Mouse (Mus musculus) gastrocnemius, postnatal 25 days (tissue): ENCODE data around the gene Ppara. TPM values are rescaled to one million over a fixed set of nuclear protein-coding genes. Genes with fewer than 3 reads are reported as not detected.

Experiments used
- DNase-seq: peaks from one replicate; pipeline ENCODE4 v3.0.0; 2022
- long read RNA-seq, 2 experiments: library from polyadenylated mRNA; stranded (forward); transcript quantifications; one replicate each; pipeline ENCODE4 v2.0.0; 2021
- total RNA-seq, 2 experiments: library from RNA; stranded (reverse); gene quantifications; 1 replicate in 1 of 2; 2 replicates in 1 of 2; pipeline ENCODE4 v1.2.3; 2021

Gene Ppara
- 10 to 100 TPM; 11.4 to 19.3 TPM for total RNA-seq
- long read RNA-seq, experiment 1, partial matches to known transcripts: 1 of 1 reads
- long read RNA-seq, experiment 1, other reads (novel, unspliced or antisense): 0 of 1 reads
- long read RNA-seq, experiment 2: 0 reads

DNA sequence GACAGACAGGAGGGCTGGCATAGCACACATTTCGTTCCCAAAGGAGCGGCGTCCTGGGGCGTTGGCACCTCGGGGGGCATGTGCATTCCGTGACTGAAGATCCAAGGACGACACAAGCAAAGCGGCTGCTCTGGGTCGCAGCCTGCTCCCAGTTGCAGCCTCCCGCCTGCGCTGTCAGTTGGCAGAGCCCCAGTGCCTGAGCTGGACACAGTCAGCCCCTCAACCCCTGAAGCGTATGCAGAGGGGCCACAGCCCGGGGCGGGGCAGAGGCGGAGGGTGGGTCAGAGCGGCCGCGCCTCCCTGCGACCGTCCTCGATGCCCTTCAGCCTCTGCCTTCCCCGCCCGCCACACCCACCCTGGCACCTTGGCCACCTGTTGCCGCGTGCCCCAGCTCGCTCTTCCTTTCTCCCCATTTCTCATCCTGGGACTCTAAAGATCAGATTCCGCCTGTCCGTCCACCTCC is at the start of gene Ppara:
Gene Ppara (plus strand): TSS at position 413 of the 463 bp plus-strand sequence.
- no peak for DNase-seq

DNA sequence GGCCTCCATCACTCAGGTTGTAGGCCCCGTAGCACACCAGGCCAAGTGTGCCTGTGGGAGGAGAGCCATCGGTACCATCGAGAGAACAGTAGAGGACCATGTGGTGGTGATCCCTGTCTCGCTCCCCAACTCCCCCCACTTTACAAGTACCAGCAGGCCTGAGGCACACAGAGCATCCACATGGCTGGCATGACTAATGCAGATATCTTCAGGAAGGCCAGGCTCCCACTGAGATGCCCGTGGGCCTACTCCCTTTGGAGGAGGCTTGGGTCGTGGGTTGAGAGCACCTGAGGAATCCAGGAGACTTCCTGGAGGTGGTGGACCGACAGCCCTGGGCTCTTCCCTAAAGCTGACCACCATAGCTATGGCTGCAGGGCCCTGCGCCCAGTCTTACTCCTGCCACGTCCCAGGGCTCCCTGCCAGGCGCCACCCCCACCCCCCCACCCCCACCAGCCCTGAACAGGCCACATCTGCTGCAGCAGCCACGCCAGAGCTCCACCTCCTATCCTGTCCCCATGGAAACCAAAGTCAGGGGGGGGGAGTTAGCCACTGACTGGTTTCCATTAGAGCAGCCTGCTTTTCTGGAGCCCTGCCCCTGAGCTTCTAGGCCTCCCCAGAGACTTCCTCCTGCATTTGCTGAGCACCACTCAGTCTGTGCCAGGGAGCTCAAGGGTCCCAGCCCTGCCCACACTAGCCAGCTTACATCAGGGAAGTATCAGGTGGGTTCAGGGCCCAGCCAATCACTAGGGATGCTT is 48.0 kb upstream of the Ppara start:
- DNase-seq: peak; percentile 88

DNA sequence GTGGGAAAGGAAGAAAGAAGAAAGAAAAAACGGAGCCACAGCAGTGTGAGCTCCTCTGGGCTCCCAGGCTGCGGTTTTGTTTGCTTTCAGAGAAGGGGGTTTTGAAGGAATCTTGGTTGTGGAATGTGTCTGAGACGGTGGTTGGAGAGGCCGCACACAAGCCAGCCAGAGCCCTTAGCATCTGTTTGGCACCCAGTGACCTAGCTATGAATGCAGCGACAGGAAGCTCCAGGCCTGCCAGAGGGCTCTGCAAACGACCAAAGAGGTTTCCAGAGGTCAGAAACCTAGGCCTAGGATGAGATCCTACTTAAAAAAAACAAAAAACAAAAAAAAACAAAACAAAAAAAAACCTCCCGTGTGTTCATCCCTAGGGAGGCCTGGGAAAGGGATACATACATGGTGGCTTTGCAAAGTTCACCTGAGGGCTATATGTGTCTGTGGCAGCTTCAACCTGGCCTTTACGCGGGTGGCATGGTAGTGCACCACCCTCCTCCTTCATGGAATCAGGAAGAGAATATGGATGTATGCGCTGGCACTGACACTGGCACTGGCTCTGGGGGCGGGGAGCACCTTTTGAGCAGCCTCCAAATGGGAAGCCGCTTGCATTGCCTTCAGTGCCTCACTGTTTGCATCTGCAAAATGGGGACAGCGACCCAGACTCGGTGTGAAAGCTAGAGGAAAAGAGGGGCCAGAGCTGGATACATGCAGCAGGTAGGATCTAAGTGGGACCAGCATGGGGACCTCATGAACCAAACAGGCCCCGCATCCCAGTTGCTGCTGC is 47.0 kb upstream of the Ppara start:
- DNase-seq: no peak

DNA sequence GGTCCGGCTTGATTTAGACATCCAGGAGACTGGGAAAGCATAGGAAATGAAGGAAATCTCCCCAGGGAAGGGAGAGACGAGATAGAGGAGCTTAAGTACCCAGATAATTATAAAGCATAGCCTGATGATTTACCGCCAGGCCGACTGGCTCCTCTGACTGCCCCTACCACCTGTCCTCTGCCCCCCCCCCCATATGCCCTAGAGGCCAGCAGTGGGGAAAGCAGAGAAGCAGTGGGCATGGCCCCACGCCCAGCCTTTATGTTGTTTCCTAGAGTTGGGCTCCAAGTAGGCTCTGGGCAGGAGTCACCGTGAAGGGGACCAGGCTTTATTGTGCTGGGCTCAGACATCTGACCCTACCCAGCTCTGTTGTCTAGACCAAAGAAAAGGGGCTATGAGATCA is 46.0 kb upstream of the Ppara start:
- no peak for DNase-seq

DNA sequence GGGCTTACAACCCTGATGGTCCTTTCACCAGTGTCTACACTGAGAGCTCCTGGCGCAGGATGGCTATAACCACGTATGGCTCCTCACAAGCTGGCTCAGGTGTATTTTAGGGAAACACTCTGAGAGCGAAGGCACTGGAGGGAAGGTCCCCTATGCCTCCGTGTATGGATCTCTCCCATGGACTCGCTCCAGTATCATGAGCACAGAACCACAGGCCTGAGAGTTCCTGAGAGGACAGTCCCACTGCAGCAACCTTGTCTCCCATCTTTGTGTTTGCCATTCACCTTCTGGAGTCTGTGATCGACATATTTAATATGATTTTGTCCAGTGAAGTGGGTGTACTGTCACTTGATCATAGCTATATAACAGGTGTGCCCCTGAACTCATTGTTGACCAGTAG is 45.3 kb upstream of the Ppara start:
- DNase-seq: no peak

DNA sequence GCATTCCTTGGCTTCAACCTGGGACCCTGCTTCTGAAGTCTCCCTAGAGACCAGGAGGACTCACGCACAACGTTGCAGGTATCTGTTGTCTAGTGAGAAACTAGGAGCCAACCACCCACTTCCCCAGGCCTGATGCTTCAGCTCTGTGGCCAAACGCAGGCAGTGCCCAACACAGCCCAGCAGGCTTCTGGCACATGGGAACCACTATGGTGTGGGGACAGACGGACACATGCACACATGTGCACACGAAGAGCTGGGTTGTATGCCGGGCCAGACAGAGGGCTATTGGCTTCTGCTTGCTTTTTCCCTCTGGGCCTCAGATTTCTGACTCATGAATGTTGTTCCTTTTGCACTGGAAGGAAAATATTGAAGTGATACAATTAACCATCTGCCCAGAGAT is 44.7 kb upstream of the Ppara start:
- no peak for DNase-seq

DNA sequence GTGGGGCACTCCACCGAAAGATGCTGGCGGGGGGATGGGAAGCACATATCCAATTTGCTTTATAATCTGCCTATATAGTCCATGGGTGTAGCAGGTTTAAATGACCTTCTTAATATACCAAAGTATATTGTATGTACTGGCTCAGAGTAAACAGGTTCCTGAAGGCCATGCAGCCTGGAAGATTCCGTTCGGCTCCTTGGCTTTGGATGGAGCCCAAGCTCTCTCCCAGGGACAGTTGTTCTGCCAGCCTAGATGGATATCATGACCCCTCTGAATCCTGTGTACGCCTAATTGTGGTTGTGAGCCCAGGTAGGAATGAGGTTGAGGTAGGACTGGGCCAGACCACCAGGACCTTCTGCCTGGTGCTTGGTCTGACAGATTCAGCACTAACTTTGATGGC is 43.9 kb upstream of the Ppara start:
- DNase-seq: no peak

DNA sequence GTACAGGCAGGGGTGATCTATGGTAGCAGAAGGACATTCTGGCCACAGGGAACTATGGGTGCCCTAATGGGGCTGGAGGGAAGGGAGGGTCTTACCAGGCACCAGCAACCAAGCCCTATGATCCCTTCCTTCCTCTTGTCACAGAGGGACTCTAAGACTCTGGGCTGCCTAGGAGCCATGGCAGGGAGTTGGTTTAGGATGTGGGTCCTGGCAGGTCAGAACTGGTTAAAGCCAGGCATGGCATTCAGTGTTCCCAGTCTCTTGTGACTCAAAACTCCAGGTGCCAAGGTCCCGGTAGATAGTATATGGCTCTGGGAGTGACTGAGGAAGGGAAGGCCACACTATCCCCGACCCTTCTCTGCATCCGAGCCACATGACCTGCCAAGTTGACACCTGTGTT is 41.7 kb upstream of the Ppara start:
- no peak for DNase-seq

DNA sequence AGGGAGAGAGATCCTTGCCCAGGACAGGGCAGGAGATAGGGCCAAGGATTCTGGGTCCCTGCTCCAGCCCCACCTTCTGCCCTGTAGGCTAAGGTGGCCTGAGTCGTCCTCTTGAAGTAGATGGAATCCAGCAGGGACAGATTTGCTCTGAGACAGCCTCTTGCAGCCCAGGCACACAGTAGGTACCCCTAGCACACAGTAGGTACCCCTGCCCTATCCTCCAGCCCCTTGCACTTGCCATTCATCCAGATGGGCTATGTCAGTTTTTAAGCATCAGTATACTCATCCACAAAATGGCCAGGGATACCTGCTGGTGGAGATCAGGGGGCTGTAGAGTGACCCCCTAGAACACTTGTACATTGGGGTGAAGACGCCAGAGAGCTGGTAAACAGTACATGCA is 41.0 kb upstream of the Ppara start:
- DNase-seq: no peak

DNA sequence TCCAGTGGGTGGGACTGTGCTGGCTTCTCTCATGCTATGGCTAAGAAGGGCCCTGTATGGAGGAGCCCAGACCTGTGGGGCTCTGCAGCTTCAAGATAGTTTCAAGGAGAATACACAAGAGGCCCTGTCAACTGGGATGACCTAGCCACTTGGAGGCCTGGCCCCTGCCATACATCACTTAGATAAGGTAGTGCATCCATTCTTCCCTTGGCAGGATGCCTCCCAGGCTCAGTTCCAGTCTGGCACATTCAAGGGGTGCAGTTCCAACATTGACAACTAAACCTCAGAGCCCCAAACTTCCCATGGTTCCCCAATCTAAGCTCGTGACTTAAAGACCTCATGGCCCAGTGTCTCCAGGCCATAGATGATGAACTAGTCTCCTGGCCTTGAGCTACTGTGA is 40.4 kb upstream of the Ppara start:
- DNase-seq: no peak

DNA sequence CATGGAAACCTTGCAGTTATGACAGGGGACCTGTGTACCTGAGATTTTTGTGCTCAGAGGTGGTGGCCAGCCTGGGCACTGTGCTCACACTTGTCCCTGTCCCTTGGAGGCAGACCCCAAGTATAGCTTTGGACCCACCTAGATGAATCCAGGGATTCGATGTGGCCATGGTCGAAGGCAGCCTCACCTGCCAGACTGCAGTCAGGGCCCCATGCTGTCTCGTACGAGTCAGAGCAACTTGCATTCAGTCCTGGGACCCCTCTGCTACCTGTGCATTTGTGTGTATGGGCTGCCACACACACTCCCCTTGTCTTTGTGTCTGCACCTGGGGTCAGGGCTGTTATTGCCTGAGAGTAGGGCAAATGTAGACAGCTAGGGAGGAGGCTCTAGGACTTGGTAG is 39.5 kb upstream of the Ppara start:
- no peak for DNase-seq

DNA sequence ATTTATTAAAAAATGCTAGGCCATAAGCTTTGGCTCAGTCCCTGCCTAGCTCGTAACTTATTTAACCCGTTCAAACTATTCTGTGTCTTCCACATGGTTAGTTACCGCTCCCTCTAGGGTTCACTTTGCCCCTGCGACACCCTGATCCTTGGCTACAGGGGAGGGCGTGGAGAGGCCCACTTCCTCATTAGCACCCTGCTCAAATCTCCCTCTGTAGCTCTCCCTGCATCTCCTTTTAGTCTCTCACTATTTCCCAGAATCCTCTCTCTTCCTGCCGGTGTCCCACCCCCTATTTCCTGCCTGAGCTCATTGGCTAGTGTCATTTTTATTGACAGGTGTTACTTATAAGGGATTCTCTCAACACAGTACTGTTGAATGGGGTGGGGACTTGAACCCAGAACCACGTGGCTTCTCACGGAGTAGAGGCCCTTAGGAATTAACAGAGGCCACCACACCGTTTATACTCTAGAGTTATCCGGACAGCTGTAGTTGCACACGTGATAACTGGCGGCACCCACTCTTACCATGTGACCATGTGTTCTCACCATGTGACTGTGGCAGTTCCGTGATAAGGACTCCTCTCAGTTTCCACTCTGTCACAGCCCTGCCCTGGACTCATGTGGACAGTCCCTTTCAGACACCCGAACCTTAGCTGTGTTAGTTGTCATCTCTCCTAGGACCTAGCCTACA is 36.3 kb upstream of the Ppara start:
- DNase-seq: no peak

DNA sequence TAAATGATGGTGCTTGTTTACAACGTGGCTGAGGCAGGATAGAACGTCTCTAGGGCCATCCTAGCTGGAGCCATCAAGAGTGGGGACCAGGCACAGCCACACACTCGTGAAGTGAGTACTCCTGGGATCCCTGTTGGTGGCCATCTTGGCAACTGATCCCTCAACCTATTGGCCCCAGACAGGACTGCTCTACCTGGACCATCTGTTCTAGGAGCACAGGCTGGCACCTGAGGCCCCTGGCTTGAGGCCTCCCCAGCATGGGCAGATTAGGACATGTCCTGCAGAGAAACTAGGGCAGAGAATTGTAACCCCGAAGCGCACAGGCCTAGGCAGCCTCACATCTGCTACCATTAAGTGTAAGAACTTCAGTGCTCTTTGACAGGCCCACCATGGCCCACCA is 35.3 kb upstream of the Ppara start:
- no peak for DNase-seq

DNA sequence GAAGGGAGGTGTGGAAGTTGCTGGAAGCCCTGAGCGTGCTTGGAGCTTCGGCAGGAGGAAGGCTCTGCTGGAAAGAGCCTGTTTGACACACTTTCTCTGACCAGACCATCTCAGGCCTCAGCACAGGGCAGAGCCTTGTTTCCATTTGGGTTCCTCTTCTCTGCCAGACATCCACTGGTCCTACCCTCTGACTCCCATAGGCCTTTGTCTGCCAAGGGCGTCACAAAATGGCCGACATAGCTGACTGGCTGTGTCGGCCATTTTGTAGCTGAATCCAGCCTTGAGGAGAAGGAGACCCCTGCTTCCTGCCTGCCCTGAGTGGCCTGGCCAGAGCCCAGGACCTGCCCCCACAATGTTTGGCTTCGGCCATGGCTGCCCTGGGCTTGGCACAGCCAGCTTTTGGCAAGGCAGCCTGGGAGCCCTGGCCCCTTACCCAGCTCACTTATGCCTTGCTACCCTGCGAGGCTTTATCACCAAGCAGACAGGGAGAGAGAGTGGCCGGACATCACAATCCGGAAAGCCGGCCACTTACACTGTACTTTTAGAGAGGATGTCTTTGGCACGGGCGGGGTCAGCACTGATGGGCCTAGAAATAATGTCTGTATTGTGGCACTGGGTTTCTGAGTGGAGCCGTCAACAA is 34.8 kb upstream of the Ppara start:
- DNase-seq: no peak

DNA sequence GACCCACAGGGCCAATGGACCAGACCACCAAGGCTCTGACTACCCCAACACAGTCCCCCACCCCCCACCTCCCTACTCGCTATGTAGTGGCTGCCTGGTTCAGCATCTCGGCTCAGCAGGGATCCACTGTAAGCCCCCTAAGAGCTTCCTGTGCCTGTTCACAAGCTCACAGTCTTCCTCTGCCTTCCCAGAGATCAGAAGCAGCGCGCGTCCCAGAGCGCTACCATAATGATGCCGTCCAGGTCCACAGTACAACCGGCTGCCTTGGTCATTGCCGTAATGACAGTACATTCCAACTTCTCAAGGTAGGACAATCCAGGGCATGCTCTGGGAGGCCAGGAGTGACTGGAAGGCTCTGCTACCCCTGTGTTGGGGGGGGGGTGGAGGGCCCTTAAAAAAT is 34.1 kb upstream of the Ppara start:
- DNase-seq: no peak

DNA sequence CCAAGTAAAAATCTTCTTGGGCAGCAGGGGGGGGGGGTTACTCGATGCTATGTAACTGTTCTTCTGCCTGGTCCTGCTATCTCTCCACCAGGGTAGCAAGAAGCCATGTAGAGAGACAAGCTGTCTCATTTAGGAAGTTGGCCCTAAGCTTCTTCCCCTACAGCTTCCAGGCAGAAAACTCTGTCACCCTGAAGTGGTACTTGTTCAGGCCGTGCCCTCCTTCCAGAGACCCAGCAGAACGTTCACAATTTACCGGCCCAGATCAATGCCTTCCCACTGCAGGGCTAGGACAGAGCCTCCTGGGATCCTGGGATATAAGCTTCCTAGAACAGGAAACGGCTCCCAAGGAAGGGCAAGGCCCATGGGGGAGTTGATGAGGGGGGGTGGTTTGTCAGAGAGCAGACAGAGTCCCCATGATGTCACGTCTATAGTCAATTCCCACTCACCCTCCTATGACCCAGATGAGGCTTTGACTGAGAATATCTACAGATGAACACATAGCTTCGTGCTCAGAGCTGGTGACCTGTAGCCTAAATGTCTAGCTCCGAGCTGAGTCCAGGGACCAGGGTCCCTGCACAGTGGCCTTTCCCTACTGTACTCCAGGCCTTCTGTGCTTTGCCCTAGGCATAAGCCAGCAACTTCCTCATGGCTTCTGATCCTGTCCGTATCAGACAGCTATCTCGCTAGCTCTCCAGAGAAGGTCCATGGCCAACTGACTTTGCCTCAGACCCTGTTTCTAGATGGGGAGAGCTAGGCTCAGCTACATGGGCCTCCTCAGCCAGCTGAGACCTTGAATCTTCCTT is 33.5 kb upstream of the Ppara start:
- DNase-seq: no peak

DNA sequence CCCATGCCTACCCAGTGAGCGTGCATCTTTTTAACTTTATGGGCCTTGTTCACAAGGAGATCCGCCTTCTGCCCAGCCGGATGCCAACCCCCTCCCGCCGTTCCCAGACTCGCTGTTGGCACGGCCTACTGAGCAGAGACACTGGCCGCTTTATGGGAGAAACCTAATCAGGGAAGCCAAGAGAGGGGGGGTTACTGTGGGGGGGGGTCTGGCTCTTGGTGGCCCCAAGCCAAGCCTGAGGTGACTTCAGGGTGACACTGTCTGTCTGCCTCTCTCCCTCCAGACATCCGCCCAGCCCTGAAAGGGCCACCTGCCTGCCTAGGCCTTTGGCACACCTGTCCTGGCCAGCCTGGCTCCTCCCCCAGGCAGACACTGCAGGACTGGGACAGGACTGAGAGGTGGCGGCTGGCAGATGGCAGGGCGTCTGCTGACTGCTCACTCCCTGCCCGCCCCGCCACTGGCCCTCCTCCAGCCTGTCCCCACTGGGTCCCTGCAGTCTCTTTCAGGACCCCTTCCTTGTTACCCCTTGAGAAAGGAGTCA is 32.3 kb upstream of the Ppara start:
- peak; percentile 69 for DNase-seq

DNA sequence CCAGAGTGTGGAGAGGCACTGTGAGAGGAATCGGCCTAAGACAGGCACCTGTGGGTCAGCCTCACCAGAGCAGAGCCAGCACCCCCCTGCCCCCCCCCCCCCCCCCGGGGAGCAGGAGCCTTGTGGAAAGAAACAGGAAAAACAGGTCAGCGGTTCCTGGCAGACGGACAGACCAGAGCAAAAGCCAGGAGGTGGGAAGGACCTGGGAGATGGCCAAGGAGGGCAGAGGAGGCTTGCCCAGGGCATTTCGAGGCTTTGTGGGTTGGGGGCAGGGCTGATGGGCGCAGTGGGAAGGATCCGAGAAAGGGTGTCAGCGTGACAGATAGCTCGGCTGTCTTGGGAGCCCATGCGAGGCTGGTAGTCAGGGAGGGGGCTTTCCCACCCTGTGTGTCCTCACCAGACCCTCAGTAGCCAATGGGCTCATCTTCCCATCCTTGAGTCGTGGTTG is 31.6 kb upstream of the Ppara start:
- peak; percentile 46 for DNase-seq

DNA sequence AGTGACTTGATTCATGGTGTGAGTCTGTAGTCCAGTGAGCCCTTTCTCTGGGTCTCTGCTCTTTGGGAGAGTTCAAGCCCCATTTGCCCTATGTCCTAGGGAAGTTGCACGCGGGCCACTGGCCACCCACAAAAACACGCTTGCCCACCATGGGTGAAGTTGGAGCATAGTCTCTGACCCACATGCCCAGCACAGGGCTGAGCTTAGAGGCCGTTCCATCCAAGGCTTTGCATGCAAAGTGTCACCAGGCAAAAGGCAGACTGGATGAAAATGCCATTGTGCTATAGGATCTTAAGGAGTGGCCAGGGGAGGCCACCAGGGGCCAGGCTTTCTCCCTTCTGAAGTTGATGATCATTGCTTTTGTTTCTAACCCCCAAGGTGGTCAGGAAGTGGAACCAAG is 30.9 kb upstream of the Ppara start:
- DNase-seq: no peak

DNA sequence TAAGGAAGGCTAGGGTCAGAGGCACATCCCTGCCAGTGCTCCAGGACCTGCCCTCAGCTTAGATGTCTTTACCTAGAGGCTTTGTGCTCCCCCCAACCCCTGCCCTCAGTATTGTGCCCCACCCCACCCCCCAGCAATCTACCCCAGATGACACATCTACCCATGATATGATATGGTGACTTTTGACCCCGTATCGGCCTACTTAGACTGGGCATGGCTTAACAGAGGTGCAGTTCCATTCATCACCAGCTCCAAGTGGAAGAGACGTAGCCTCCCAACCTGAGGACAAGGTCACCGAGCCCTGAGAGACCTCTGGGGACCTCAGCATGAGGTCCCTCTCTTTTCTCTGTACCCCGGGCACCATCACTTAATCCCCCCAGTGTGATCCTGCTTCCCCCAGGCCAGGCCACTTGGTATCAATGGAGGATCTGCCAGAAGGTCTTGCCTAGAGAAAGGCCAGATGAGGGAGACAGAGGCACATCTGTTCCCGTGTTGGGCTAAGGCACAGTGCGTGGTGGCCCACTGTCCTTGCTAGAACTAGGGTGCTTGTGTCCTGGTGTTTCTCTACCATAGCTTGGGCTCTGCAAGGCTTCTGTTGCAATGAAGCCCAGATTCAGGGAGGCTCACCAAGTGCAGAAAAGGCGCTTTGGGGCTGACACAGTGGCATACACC is 30.3 kb upstream of the Ppara start:
- DNase-seq: no peak
